Mouse (Mus musculus) frontal cortex, adult 2 months (tissue): ENCODE measurements at regions not wholly inside any gene's neighbourhood (a gene's known extent, or its start where the extent isn't known, plus 50 kb on each side); places are given as distances from the start of the nearest gene placed in this dataset.

Experiments
- DNase-seq, 2 experiments: peaks; one replicate each; pipeline ENCODE4 v3.0.0; 2022; ENCODE audit warnings: low spot score in 1 of 2; ENCODE audit errors: extremely low spot score in 1 of 2

- no peak for DNase-seq
Measured at GRCm38 (mm10) chr8:127965341-127965740, 393.1 kb upstream of the Nrp1 start.

- DNase-seq: no peak
Measured at GRCm38 (mm10) chr8:127968026-127968425, 390.4 kb upstream of the Nrp1 start.

- no peak for DNase-seq
Measured at GRCm38 (mm10) chr8:127973194-127973593, 385.2 kb upstream of the Nrp1 start.

- no peak for DNase-seq
Measured at GRCm38 (mm10) chr8:127977746-127978145, 380.7 kb upstream of the Nrp1 start.

GRCm38 (mm10) chr8:127979180-127980030 lies 379.0 kb upstream of the Nrp1 start:
- no peak for DNase-seq

- DNase-seq: no peak
Measured at GRCm38 (mm10) chr8:127982165-127982564, 376.2 kb upstream of the Nrp1 start.

GRCm38 (mm10) chr8:127985616-127986015 lies 372.8 kb upstream of the Nrp1 start:
- no peak for DNase-seq

GRCm38 (mm10) chr8:127988887-127989286 lies 369.5 kb upstream of the Nrp1 start:
- no peak for DNase-seq

GRCm38 (mm10) chr8:127994898-127995297 lies 363.5 kb upstream of the Nrp1 start:
- DNase-seq: no peak

GRCm38 (mm10) chr8:127995490-127995889 lies 362.9 kb upstream of the Nrp1 start:
- no peak for DNase-seq

- no peak for DNase-seq
Measured at GRCm38 (mm10) chr8:128002386-128002785, 356.0 kb upstream of the Nrp1 start.

- DNase-seq: no peak
Measured at GRCm38 (mm10) chr8:128002806-128003205, 355.6 kb upstream of the Nrp1 start.

GRCm38 (mm10) chr8:128003385-128003784 lies 355.0 kb upstream of the Nrp1 start:
- no peak for DNase-seq

GRCm38 (mm10) chr8:128003881-128004286 lies 354.5 kb upstream of the Nrp1 start:
- peak; percentile 8 to 41 for DNase-seq

GRCm38 (mm10) chr8:128009393-128010010 lies 348.9 kb upstream of the Nrp1 start:
- no peak for DNase-seq

GRCm38 (mm10) chr8:128017171-128017570 lies 341.2 kb upstream of the Nrp1 start:
- no peak for DNase-seq

- no peak for DNase-seq
Measured at GRCm38 (mm10) chr8:128023661-128024060, 334.7 kb upstream of the Nrp1 start.

GRCm38 (mm10) chr8:128024774-128025222 lies 333.6 kb upstream of the Nrp1 start:
- DNase-seq: no peak

- DNase-seq: peak in 1 of 2 experiments; percentile 17
Measured at GRCm38 (mm10) chr8:128025251-128025856, 333.1 kb upstream of the Nrp1 start.

- DNase-seq: no peak
Measured at GRCm38 (mm10) chr8:128026981-128027380, 331.4 kb upstream of the Nrp1 start.
